Mouse (Mus musculus) ES-Bruce4 (cell line): ENCODE results near the gene Tigit. TPM values are rescaled to one million over a fixed set of nuclear protein-coding genes. Genes with fewer than 3 reads are reported as not detected.

Experiments
- H3K27ac ChIP-seq: 2 replicates; pipeline ENCODE4 v1.5.1; 2012; ENCODE audit warnings: low read length, inconsistent platforms; ENCODE audit not compliant: insufficient read depth
- H3K27me3 ChIP-seq: 2 replicates; pipeline ENCODE4 v1.6.1; 2012; ENCODE audit warnings: mild to moderate bottlenecking, low read length, inconsistent platforms; ENCODE audit not compliant: control insufficient read depth, poor library complexity, insufficient read depth, severe bottlenecking
- H3K36me3 ChIP-seq: 2 replicates; pipeline ENCODE4 v1.6.1; 2012; ENCODE audit warnings: inconsistent platforms, mild to moderate bottlenecking, low read length, moderate library complexity; ENCODE audit not compliant: control insufficient read depth, poor library complexity, insufficient read depth, severe bottlenecking
- H3K4me1 ChIP-seq: one replicate; pipeline ENCODE4 v1.8.1; 2011; ENCODE audit warnings: low read length; ENCODE audit not compliant: control insufficient read depth, insufficient read depth
- H3K4me3 ChIP-seq: 2 replicates; pipeline ENCODE4 v1.5.1; 2011; ENCODE audit warnings: low read depth, mild to moderate bottlenecking, low read length
- H3K9ac ChIP-seq: 2 replicates; pipeline ENCODE4 v1.6.1; 2012; ENCODE audit warnings: low read depth, mild to moderate bottlenecking, inconsistent platforms; ENCODE audit not compliant: poor library complexity, severe bottlenecking
- H3K9me3 ChIP-seq: replicated peaks from 2 replicates; pipeline ENCODE4 v1.6.1; 2012; ENCODE audit warnings: mild to moderate bottlenecking, low read length, inconsistent platforms; ENCODE audit not compliant: control insufficient read depth, poor library complexity, insufficient read depth, severe bottlenecking
- CTCF ChIP-seq: IDR thresholded peaks from one replicate; pipeline ENCODE4 v1.8.1; 2011; ENCODE audit warnings: low read depth, low read length
- EP300 ChIP-seq: IDR thresholded peaks from 2 replicates; pipeline ENCODE4 v1.6.1; 2011; ENCODE audit warnings: low read depth, low read length; ENCODE audit not compliant: insufficient read depth
- POLR2A ChIP-seq: IDR thresholded peaks from one replicate; pipeline ENCODE4 v1.8.1; 2011; ENCODE audit warnings: low read length; ENCODE audit not compliant: insufficient read depth
- polyA plus RNA-seq: library from polyadenylated mRNA; stranded (reverse); fragments of >200 nt; gene quantifications from 2 replicates; pipeline ENCODE4 v1.2.4, GENCODE M21; 2011; ENCODE audit warnings: low read depth; ENCODE audit not compliant: missing spikeins, insufficient read depth, insufficient read length

Gene Tigit
- polyA plus RNA-seq, 1 experiment: not detected

GRCm38 (mm10) chr16:43620359-43620758, 43.6 kb downstream of the Tigit start:
- Histone ChIP-seq H3K4me3 (no peak overlapping the region), H3K36me3 (no peaks in the 10 kb centered on the region), H3K27me3 (no peaks in the 10 kb centered on the region), H3K4me1 (peaks cover 2% of the 10 kb centered on the region), H3K27ac (no peak overlapping the region), H3K9me3 (no peaks in the 10 kb centered on the region), H3K9ac (no peak overlapping the region)
- TF ChIP-seq POLR2A (no peak), EP300 (no peak), CTCF (no peak)

- Histone ChIP-seq H3K4me3 (no peak overlapping the region), H3K9ac (no peak overlapping the region), H3K27ac (no peak overlapping the region), H3K9me3 (no peaks in the 10 kb centered on the region), H3K27me3 (no peaks in the 10 kb centered on the region; the same call in 1 of the 2 replicates), H3K4me1 (peaks cover 2% of the 10 kb centered on the region), H3K36me3 (no peaks in the 10 kb centered on the region)
- TF ChIP-seq CTCF: no peak
- no peak for TF ChIP-seq EP300
- TF ChIP-seq POLR2A: no peak
Observed at GRCm38 (mm10) chr16:43619277-43619676, 44.7 kb downstream of the Tigit start.

GRCm38 (mm10) chr16:43618286-43618685, 45.7 kb downstream of the Tigit start:
- H3K27ac ChIP-seq: no peak overlapping the region
- TF ChIP-seq CTCF (no peak), EP300 (no peak), POLR2A (no peak)
- H3K4me3 ChIP-seq: peak overlapping the region; percentile 6
- peaks cover 1% of the 10 kb centered on the region for H3K4me1 ChIP-seq
- no peak overlapping the region for H3K9ac ChIP-seq
- H3K36me3 ChIP-seq: no peaks in the 10 kb centered on the region
- no peaks in the 10 kb centered on the region for H3K9me3 ChIP-seq
- H3K27me3 ChIP-seq: no peaks in the 10 kb centered on the region; the same call in 1 of the 2 replicates

- Histone ChIP-seq H3K36me3 (no peaks in the 10 kb centered on the region), H3K27ac (no peak overlapping the region), H3K9ac (no peak overlapping the region), H3K9me3 (no peaks in the 10 kb centered on the region), H3K27me3 (no peaks in the 10 kb centered on the region; the same call in 1 of the 2 replicates), H3K4me1 (no peaks in the 10 kb centered on the region), H3K4me3 (no peak overlapping the region)
- TF ChIP-seq CTCF: no peak
- no peak for TF ChIP-seq EP300
- TF ChIP-seq POLR2A: no peak
Observed at GRCm38 (mm10) chr16:43617346-43617745, 46.6 kb downstream of the Tigit start.

GRCm38 (mm10) chr16:43616348-43616747, 47.6 kb downstream of the Tigit start:
- Histone ChIP-seq H3K36me3 (no peaks in the 10 kb centered on the region), H3K9ac (no peak overlapping the region), H3K27me3 (no peaks in the 10 kb centered on the region; the same call in 1 of the 2 replicates), H3K4me3 (no peak overlapping the region), H3K27ac (no peak overlapping the region), H3K4me1 (no peaks in the 10 kb centered on the region), H3K9me3 (no peaks in the 10 kb centered on the region)
- no peak for TF ChIP-seq POLR2A
- no peak for TF ChIP-seq CTCF
- TF ChIP-seq EP300: no peak

GRCm38 (mm10) chr16:43610375-43610774, 53.6 kb downstream of the Tigit start:
- H3K9ac ChIP-seq: no peak overlapping the region
- TF ChIP-seq EP300 (no peak), CTCF (no peak), POLR2A (no peak)
- H3K4me3 ChIP-seq: no peak overlapping the region
- H3K27ac ChIP-seq: no peak overlapping the region
- no peaks in the 10 kb centered on the region for H3K4me1 ChIP-seq
- peaks cover 9% of the 10 kb centered on the region; the same call in 1 of the 2 replicates for H3K9me3 ChIP-seq
- no peaks in the 10 kb centered on the region; the same call in 1 of the 2 replicates for H3K27me3 ChIP-seq
- H3K36me3 ChIP-seq: no peaks in the 10 kb centered on the region
